Mouse (Mus musculus) C2C12 (cell line): ENCODE data around the gene Cyp2g1.
"Not testable (repeated sequence)": the region's sequence is repeated elsewhere in the genome, so short reads cannot be mapped to it uniquely, and the experiment has no call there.

Experiments used
- CTCF ChIP-seq: IDR thresholded peaks from one replicate; pipeline ENCODE4 v1.5.1; 2011; ENCODE audit not compliant: control insufficient read depth, insufficient read depth, insufficient read length
- MAX ChIP-seq: IDR thresholded peaks from one replicate; pipeline ENCODE4 v1.6.1; 2011; ENCODE audit warnings: mild to moderate bottlenecking, control low read depth
- MYOG ChIP-seq: IDR thresholded peaks from one replicate; pipeline ENCODE4 v1.6.1; 2011; ENCODE audit not compliant: control insufficient read depth, insufficient read length; ENCODE audit errors: extremely low read depth

DNA sequence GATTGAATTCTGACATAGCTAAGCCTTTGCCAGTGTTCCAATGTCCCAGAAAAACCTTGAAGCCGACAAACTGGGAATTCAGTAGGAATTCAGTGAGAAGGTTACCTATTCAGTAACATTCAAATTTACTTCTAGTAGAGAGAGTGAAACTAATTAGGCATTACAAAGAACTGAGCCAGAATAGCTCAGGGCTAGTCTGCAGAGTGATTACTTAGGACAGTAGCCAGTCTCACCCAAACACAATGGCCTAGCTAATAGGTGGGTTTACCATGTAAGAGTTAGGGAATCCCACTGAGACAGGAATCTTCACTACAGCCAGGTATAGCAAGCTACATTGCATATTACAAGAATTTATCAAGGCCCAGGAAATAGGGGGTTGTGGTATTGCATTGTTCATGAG is 22.7 kb upstream of the Cyp2g1 start:
- not testable (repeated sequence) for TF ChIP-seq CTCF, MYOG, MAX
